Mouse (Mus musculus) cerebellum, postnatal 25 days (tissue): ENCODE data around the gene Rgs6.

Experiments used
- DNase-seq, 2 experiments: peaks; one replicate each; pipeline ENCODE4 v3.0.0; 2021; ENCODE audit warnings: mixed read lengths in 2 of 2

Gene Rgs6

GRCm38 (mm10) chr12:82664598-82664997, 76.5 kb downstream of the Rgs6 start:
- no peak for DNase-seq

GRCm38 (mm10) chr12:82667441-82667840, 79.3 kb downstream of the Rgs6 start:
- DNase-seq = peak; percentile 69 to 82

- DNase-seq = no peak
These were observed 82.2 kb downstream of the Rgs6 start for GRCm38 (mm10) chr12:82670201-82670737.

GRCm38 (mm10) chr12:82671591-82671990, 83.5 kb downstream of the Rgs6 start:
- DNase-seq = no peak

GRCm38 (mm10) chr12:82675137-82675536, 87.0 kb downstream of the Rgs6 start:
- no peak for DNase-seq

- DNase-seq = no peak
These were observed 98.9 kb downstream of the Rgs6 start for GRCm38 (mm10) chr12:82687015-82687414.

- peak; percentile 11 to 13 for DNase-seq
These were observed 110.9 kb downstream of the Rgs6 start for GRCm38 (mm10) chr12:82698886-82699527.

GRCm38 (mm10) chr12:82699528-82699905, 111.4 kb downstream of the Rgs6 start:
- no peak for DNase-seq

- no peak for DNase-seq
These were observed 112.1 kb downstream of the Rgs6 start for GRCm38 (mm10) chr12:82700241-82700640.

- peak; percentile 37 to 52 for DNase-seq
These were observed 112.7 kb downstream of the Rgs6 start for GRCm38 (mm10) chr12:82700840-82701239.

GRCm38 (mm10) chr12:82701359-82701758, 113.3 kb downstream of the Rgs6 start:
- no peak for DNase-seq

- no peak for DNase-seq
These were observed 122.3 kb downstream of the Rgs6 start for GRCm38 (mm10) chr12:82710376-82710775.

- no peak for DNase-seq
These were observed 126.2 kb downstream of the Rgs6 start for GRCm38 (mm10) chr12:82714284-82714683.

- no peak for DNase-seq
These were observed 135.0 kb downstream of the Rgs6 start for GRCm38 (mm10) chr12:82723017-82723540.

- DNase-seq = no peak
These were observed 138.2 kb downstream of the Rgs6 start for GRCm38 (mm10) chr12:82726255-82726654.

- no peak for DNase-seq
These were observed 143.5 kb downstream of the Rgs6 start for GRCm38 (mm10) chr12:82731587-82731986.

- DNase-seq = peak; percentile 10 to 23
These were observed 154.9 kb downstream of the Rgs6 start for GRCm38 (mm10) chr12:82742955-82743354.

- DNase-seq = no peak
These were observed 155.9 kb downstream of the Rgs6 start for GRCm38 (mm10) chr12:82744026-82744425.

GRCm38 (mm10) chr12:82744826-82745225, 156.7 kb downstream of the Rgs6 start:
- no peak for DNase-seq

GRCm38 (mm10) chr12:82747099-82747498, 159.0 kb downstream of the Rgs6 start:
- DNase-seq = no peak

GRCm38 (mm10) chr12:82751846-82752245, 163.8 kb downstream of the Rgs6 start:
- no peak for DNase-seq

- DNase-seq = no peak
These were observed 166.4 kb downstream of the Rgs6 start for GRCm38 (mm10) chr12:82754501-82754900.

- DNase-seq = no peak
These were observed 168.7 kb downstream of the Rgs6 start for GRCm38 (mm10) chr12:82756756-82757155.

- no peak for DNase-seq
These were observed 169.3 kb downstream of the Rgs6 start for GRCm38 (mm10) chr12:82757367-82757766.

- DNase-seq = no peak
These were observed 174.0 kb downstream of the Rgs6 start for GRCm38 (mm10) chr12:82762046-82762445.
